Comparison of ENCODE assay signal across 13 mouse cellular contexts in the genomic region with DNA sequence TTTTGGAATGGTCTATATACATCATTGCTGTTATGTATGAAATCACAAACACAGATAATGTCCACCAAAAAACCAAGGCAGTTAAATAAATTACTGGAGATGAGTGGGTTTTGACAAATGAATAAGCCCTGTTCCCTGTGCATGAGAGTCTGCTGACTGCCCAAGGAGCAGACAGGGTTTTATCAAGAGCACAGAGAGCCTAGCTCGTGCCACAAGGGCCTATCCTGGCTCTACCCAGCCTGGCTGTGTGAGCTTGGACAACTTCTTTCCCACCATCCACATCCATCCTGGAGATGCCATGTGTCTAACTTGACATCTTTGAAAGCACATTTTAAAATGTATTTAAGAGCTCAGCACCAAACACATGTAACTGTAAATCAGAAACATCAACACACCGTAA.
DNase-seq lines count a peak whose midpoint lies in the region; ATAC-seq and TF ChIP-seq lines count a peak whose summit lies in the region.
"Had no signal": no experiment of that assay in that cellular context is flagged by ENCODE, and none has a peak within 500 bp of the region (broad histone marks: within the 10 kb centered on the region; RNA-seq: fewer than 3 reads in every experiment).

No protein-coding gene starts in this region.

- no peak for TF ChIP-seq CTCF in E14TG2a.4 (conservative IDR thresholded peaks at IDR 0.05; ENCODE audit: low read length)

- 54% methylated on average over 2 of the region's 2 CpGs for WGBS in heart, embryonic 12.5 days
- 40% methylated on average over 2 of the region's 2 CpGs for WGBS in forebrain, embryonic 12.5 days
- WGBS in midbrain, embryonic 11.5 days: 47% methylated on average over 2 of the region's 2 CpGs

- H3K27me3 ChIP-seq in heart, embryonic 12.5 days (replicated peaks): no peaks in the 10 kb centered on the region
- no peaks in the 10 kb centered on the region for H3K27me3 ChIP-seq in E14TG2a.4 (ENCODE audit: insufficient read depth, low read length)
- H3K27me3 ChIP-seq in forebrain, embryonic 12.5 days: no peaks in the 10 kb centered on the region
- H3K27me3 ChIP-seq in midbrain, embryonic 11.5 days (ENCODE audit: control insufficient read depth, insufficient read depth, low read length): no peaks in the 10 kb centered on the region

- H3K4me2 ChIP-seq in heart, embryonic 12.5 days: peak overlapping the region; percentile 45; the same call in 1 of the 2 replicates
- peak overlapping the region; percentile 34 for H3K4me2 ChIP-seq in forebrain, embryonic 12.5 days
- H3K4me2 ChIP-seq in midbrain, embryonic 11.5 days: peak overlapping the region; percentile 40

- no peak overlapping the region for H3K9ac ChIP-seq in heart, embryonic 12.5 days
- 0 out of 2 replicates have a peak overlapping the region, but pooled peaks have one; percentile 18 for H3K9ac ChIP-seq in forebrain, embryonic 12.5 days
- H3K9ac ChIP-seq in midbrain, embryonic 11.5 days (ENCODE audit: low read length): peak overlapping the region; percentile 40
- H3K9ac ChIP-seq: limb, embryonic 13.5 days had no signal

- peaks cover 25% of the 10 kb centered on the region for H3K36me3 ChIP-seq in heart, embryonic 12.5 days
- H3K36me3 ChIP-seq in E14TG2a.4 (ENCODE audit: insufficient read depth, low read length): peaks cover 37% of the 10 kb centered on the region
- peaks cover 16% of the 10 kb centered on the region; the same call in 1 of the 2 replicates for H3K36me3 ChIP-seq in forebrain, embryonic 12.5 days (replicated peaks)
- H3K36me3 ChIP-seq in midbrain, embryonic 11.5 days (ENCODE audit: control insufficient read depth, insufficient read depth, low read length): peaks cover 6% of the 10 kb centered on the region; the same call in 1 of the 2 replicates

- H3K4me3 ChIP-seq in heart, embryonic 12.5 days: no peak overlapping the region
- H3K4me3 ChIP-seq in E14TG2a.4 (replicated peaks; ENCODE audit: low read length): peak overlapping the region; percentile 72
- H3K4me3 ChIP-seq in forebrain, embryonic 12.5 days (replicated peaks): no peak overlapping the region
- H3K4me3 ChIP-seq in midbrain, embryonic 11.5 days (ENCODE audit: low read depth, low read length): peak overlapping the region; percentile 15; the same call in 1 of the 2 replicates
- H3K4me3 ChIP-seq: limb, embryonic 13.5 days had no signal

- H3K9me3 ChIP-seq in heart, embryonic 12.5 days (replicated peaks): no peaks in the 10 kb centered on the region
- no peaks in the 10 kb centered on the region for H3K9me3 ChIP-seq in E14TG2a.4 (ENCODE audit: low read length)
- no peaks in the 10 kb centered on the region for H3K9me3 ChIP-seq in forebrain, embryonic 12.5 days
- H3K9me3 ChIP-seq in midbrain, embryonic 11.5 days (ENCODE audit: control insufficient read depth, low read length): no peaks in the 10 kb centered on the region
- H3K9me3 ChIP-seq: limb, embryonic 13.5 days had no signal

- H3K27ac ChIP-seq in heart, embryonic 12.5 days (ENCODE audit: poor library complexity, severe bottlenecking): peak overlapping the region; percentile 92
- peak overlapping the region; percentile 96 for H3K27ac ChIP-seq in forebrain, embryonic 12.5 days
- H3K27ac ChIP-seq in midbrain, embryonic 11.5 days (ENCODE audit: low read depth, low read length): peak overlapping the region; percentile 97
- H3K27ac ChIP-seq: macrophage had no signal

- H3K4me1 ChIP-seq in heart, embryonic 12.5 days (replicated peaks): peaks cover 93% of the 10 kb centered on the region
- H3K4me1 ChIP-seq in E14TG2a.4 (replicated peaks; ENCODE audit: low read depth, low read length): peaks cover 94% of the 10 kb centered on the region
- peaks cover 99% of the 10 kb centered on the region for H3K4me1 ChIP-seq in forebrain, embryonic 12.5 days
- H3K4me1 ChIP-seq in midbrain, embryonic 11.5 days (ENCODE audit: control insufficient read depth, insufficient read depth, low read length): peaks cover 99% of the 10 kb centered on the region

- no peak for ATAC-seq in heart, embryonic 12.5 days (ENCODE audit: insufficient number of reproducible peaks, low FRiP score)
- no peak for ATAC-seq in forebrain, embryonic 12.5 days (ENCODE audit: low FRiP score)
- ATAC-seq in midbrain, embryonic 11.5 days (ENCODE audit: low FRiP score): no peak
- ATAC-seq: intestine, postnatal 0 days had no signal

- no peak for DNase-seq in heart, adult 11 months
- peak; percentile 91 for DNase-seq in midbrain, embryonic 11.5 days (ENCODE audit: low spot score, missing footprints)
- DNase-seq in cerebellum, adult 8-10 months: no peak
- DNase-seq in testis, postnatal 14 days (ENCODE audit: low spot score): no peak
- DNase-seq in gastrocnemius, postnatal 4 days (ENCODE audit: low spot score in 2 of 2): no peak
- DNase-seq: B cell, adult 2 months; thymus, adult 2 months had no signal

Comparison
In these comparisons a context has a peak if more than half of its experiments do, and no peak if none do; other contexts are left out.
1. H3K4me3 ChIP-seq: peak in E14TG2a.4 (single experiment) and midbrain, embryonic 11.5 days (single experiment); none in heart, embryonic 12.5 days (single experiment) and forebrain, embryonic 12.5 days (single experiment).
2. Peak in every context shown above with its lines, with median percentiles within 50 percentile points of each other: H3K27ac ChIP-seq and H3K4me2 ChIP-seq.